Mouse (Mus musculus): ENCODE data around the gene Olfr1469. TPM values are rescaled to one million over a fixed set of nuclear protein-coding genes. Genes with fewer than 3 reads are reported as not detected.
"Not testable (repeated sequence)": the region's sequence is repeated elsewhere in the genome, so short reads cannot be mapped to it uniquely, and the experiment has no call there.

Olfr1469 gene
- total RNA-seq (2021): not detected
- long read RNA-seq: 0 reads

- no peak for DNase-seq (ENCODE audit: low spot score in 2 of 2)
These were observed at the start of gene Olfr1469 for GRCm38 (mm10) chr19:13407549-13407948. Olfr1469 (plus strand) TSS chr19:13407849.

- no peak for DNase-seq (ENCODE audit: low spot score in 2 of 2)
These were observed 45.7 kb upstream of the Olfr1469 start, which contains the start of gene Olfr1467 for GRCm38 (mm10) chr19:13361936-13362335. Olfr1467 (plus strand) TSS chr19:13362236.

GRCm38 (mm10) chr19:13443109-13443508 lies 35.5 kb downstream of the Olfr1469 start, which contains the start of gene Olfr1471:
Olfr1471 (plus strand) TSS chr19:13443409.
- DNase-seq (ENCODE audit: low spot score in 2 of 2): not testable (repeated sequence)

GRCm38 (mm10) chr19:13455986-13456385 lies 48.3 kb downstream of the Olfr1469 start, which contains the start of gene Olfr1472:
Olfr1472 (minus strand) TSS chr19:13456086.
- DNase-seq (ENCODE audit: low spot score in 2 of 2): no peak

Other genes with a start within 250 kb of the Olfr1469 start
- not detected for gene Olfr1461, start 244.8 kb upstream of the Olfr1469 start, total RNA-seq (2021)
- gene Olfr1462, start 222.1 kb upstream of the Olfr1469 start, total RNA-seq (2021): not detected
- gene Olfr1463, start 176.5 kb upstream of the Olfr1469 start, total RNA-seq (2021): not detected
- gene Olfr1465, start 92.3 kb upstream of the Olfr1469 start, total RNA-seq (2021): not detected
- not detected for gene Olfr1466, start 69.0 kb upstream of the Olfr1469 start, total RNA-seq (2021)
- gene Olfr1467, start 45.6 kb upstream of the Olfr1469 start, total RNA-seq (2021): not detected
- not detected for gene Olfr1471, start 35.6 kb downstream of the Olfr1469 start, total RNA-seq (2021)
- not detected for gene Olfr1472, start 48.2 kb downstream of the Olfr1469 start, total RNA-seq (2021)
- gene Olfr1474, start 61.7 kb downstream of the Olfr1469 start, total RNA-seq (2021): not detected
- not detected for gene Olfr1475, start 72.3 kb downstream of the Olfr1469 start, total RNA-seq (2021)
- not detected for gene Olfr1477, start 92.7 kb downstream of the Olfr1469 start, total RNA-seq (2021)
- gene Olfr1480, start 120.1 kb downstream of the Olfr1469 start, total RNA-seq (2021): not detected
- not detected for gene Olfr1484, start 175.7 kb downstream of the Olfr1469 start, total RNA-seq (2021)
- gene Olfr1487, start 209.5 kb downstream of the Olfr1469 start, total RNA-seq (2021): not detected
- not detected for gene Olfr1489, start 223.8 kb downstream of the Olfr1469 start, total RNA-seq (2021)
- gene Olfr1490, start 243.2 kb downstream of the Olfr1469 start, total RNA-seq (2021): not detected

Data from layer of hippocampus, postnatal 10 days (tissue).